In the genomic region with DNA sequence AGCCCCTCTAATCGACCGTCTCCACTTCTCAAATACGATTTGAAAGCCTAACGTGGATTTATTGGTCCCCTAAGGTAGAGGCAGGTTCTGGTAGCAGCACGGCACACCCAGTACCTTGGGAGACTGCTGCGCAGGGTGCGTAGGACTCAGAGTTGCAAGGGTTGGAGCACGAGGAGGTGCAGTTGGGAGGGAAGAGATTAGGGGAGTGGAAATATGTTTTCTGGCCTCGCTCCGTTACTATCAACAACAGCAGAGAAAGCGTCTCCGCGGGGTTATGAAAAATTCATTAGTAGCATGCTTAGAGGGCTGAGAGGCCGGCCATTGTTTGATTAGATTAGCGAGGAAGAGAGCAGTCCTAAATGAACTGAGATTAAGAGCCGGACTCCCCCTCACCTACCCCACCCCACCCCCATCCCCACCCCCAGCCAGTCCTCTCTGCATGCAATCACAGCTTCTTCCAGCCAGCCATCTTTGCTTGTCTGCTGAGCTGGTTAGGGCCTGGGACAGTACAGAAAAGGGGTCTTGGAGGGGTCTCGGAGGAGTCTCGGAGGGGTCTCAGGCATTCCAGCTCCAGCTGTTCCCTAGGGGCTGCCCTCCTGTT, we compare ENCODE assay signal across 11 mouse cellular contexts. TPM values are rescaled to one million over a fixed set of nuclear protein-coding genes. Genes with fewer than 3 reads are reported as not detected.
DNase-seq lines count a peak whose midpoint lies in the region; ATAC-seq lines count a peak whose summit lies in the region.
"Had no signal": no experiment of that assay in that cellular context is flagged by ENCODE, and none has a peak within 500 bp of the region (broad histone marks: within the 10 kb centered on the region; RNA-seq: fewer than 3 reads in every experiment).

No protein-coding gene starts in this region.

- H3K9me3 ChIP-seq in forebrain, embryonic 11.5 days (ENCODE audit: control insufficient read depth, low read length) = no peaks in the 10 kb centered on the region
- no peaks in the 10 kb centered on the region for H3K9me3 ChIP-seq in hindbrain, embryonic 16.5 days (ENCODE audit: control insufficient read depth, low read length)
- no peaks in the 10 kb centered on the region for H3K9me3 ChIP-seq in neural tube, embryonic 12.5 days
- H3K9me3 ChIP-seq in liver, embryonic 11.5 days (ENCODE audit: control insufficient read depth, low read length) = no peaks in the 10 kb centered on the region

- H3K9ac ChIP-seq in forebrain, embryonic 11.5 days (ENCODE audit: low read length) = 0 out of 2 replicates have a peak overlapping the region, but pooled peaks have one; percentile 2
- peak overlapping the region; percentile 41; the same call in 1 of the 2 replicates for H3K9ac ChIP-seq in hindbrain, embryonic 16.5 days (ENCODE audit: low read depth, low read length)
- 0 out of 2 replicates have a peak overlapping the region, but pooled peaks have one; percentile 21 for H3K9ac ChIP-seq in neural tube, embryonic 12.5 days
- H3K9ac ChIP-seq in liver, embryonic 11.5 days (ENCODE audit: low read depth, low read length) = no peak overlapping the region

- no peak overlapping the region for H3K4me3 ChIP-seq in forebrain, embryonic 11.5 days (ENCODE audit: low read depth, low read length)
- H3K4me3 ChIP-seq in hindbrain, embryonic 16.5 days (ENCODE audit: low read length) = no peak overlapping the region
- no peak overlapping the region for H3K4me3 ChIP-seq in neural tube, embryonic 12.5 days
- no peak overlapping the region for H3K4me3 ChIP-seq in liver, embryonic 11.5 days (ENCODE audit: low read depth, low read length)
- H3K4me3 ChIP-seq: heart, adult 2 months had no signal

- H3K36me3 ChIP-seq in forebrain, embryonic 11.5 days (ENCODE audit: control insufficient read depth, insufficient read depth, low read length) = no peaks in the 10 kb centered on the region
- no peaks in the 10 kb centered on the region for H3K36me3 ChIP-seq in hindbrain, embryonic 16.5 days (ENCODE audit: control insufficient read depth, insufficient read depth, low read length)
- no peaks in the 10 kb centered on the region for H3K36me3 ChIP-seq in neural tube, embryonic 12.5 days
- no peaks in the 10 kb centered on the region for H3K36me3 ChIP-seq in liver, embryonic 11.5 days (ENCODE audit: control insufficient read depth, insufficient read depth, low read length)

- 33% methylated on average over 18 of the region's 18 CpGs for WGBS in forebrain, embryonic 11.5 days
- 18% methylated on average over 18 of the region's 18 CpGs for WGBS in hindbrain, embryonic 16.5 days
- 29% methylated on average over 18 of the region's 18 CpGs for WGBS in neural tube, embryonic 12.5 days
- WGBS in liver, embryonic 11.5 days = 60% methylated on average over 18 of the region's 18 CpGs

- H3K4me1 ChIP-seq in forebrain, embryonic 11.5 days (replicated peaks; ENCODE audit: control insufficient read depth, insufficient read depth, low read length) = peaks cover 10% of the 10 kb centered on the region
- H3K4me1 ChIP-seq in hindbrain, embryonic 16.5 days (ENCODE audit: control insufficient read depth, insufficient read depth, low read depth, low read length) = peaks cover 10% of the 10 kb centered on the region
- peaks cover 16% of the 10 kb centered on the region for H3K4me1 ChIP-seq in neural tube, embryonic 12.5 days
- no peaks in the 10 kb centered on the region for H3K4me1 ChIP-seq in liver, embryonic 11.5 days (replicated peaks; ENCODE audit: control insufficient read depth, insufficient read depth, low read length)

- peak; percentile 24 for DNase-seq in adrenal gland, postnatal 14 days
- DNase-seq in adrenal gland, postnatal 10 days = no peak
- no peak for DNase-seq in forebrain, embryonic 11.5 days (ENCODE audit: low spot score)
- no peak for DNase-seq in lung, postnatal 25 days (ENCODE audit: low spot score)
- DNase-seq in liver, embryonic 11.5 days (ENCODE audit: low spot score) = no peak
- DNase-seq: heart, adult 2 months; lung, postnatal 14 days had no signal

- H3K27me3 ChIP-seq in forebrain, embryonic 11.5 days (ENCODE audit: control insufficient read depth, insufficient read depth, low read length) = no peaks in the 10 kb centered on the region
- H3K27me3 ChIP-seq in hindbrain, embryonic 16.5 days (replicated peaks; ENCODE audit: control insufficient read depth, insufficient read depth, low read length) = no peaks in the 10 kb centered on the region
- H3K27me3 ChIP-seq in neural tube, embryonic 12.5 days (replicated peaks) = no peaks in the 10 kb centered on the region
- no peaks in the 10 kb centered on the region; the same call in 1 of the 2 replicates for H3K27me3 ChIP-seq in liver, embryonic 11.5 days (replicated peaks; ENCODE audit: control insufficient read depth, insufficient read depth, low read length)

- no peak overlapping the region for H3K27ac ChIP-seq in forebrain, embryonic 11.5 days (ENCODE audit: low read depth, low read length)
- H3K27ac ChIP-seq in hindbrain, embryonic 16.5 days (ENCODE audit: low read depth, low read length) = peak overlapping the region; percentile 45
- H3K27ac ChIP-seq in neural tube, embryonic 12.5 days = peak overlapping the region; percentile 38; the same call in 1 of the 2 replicates
- H3K27ac ChIP-seq in liver, embryonic 11.5 days (ENCODE audit: low read depth, low read length) = no peak overlapping the region
- H3K27ac ChIP-seq: heart, adult 2 months had no signal

- peak overlapping the region; percentile 18; the same call in 1 of the 2 replicates for H3K4me2 ChIP-seq in forebrain, embryonic 11.5 days (ENCODE audit: low read depth, low read length, severe bottlenecking)
- H3K4me2 ChIP-seq in hindbrain, embryonic 16.5 days (ENCODE audit: low read length) = peak overlapping the region; percentile 38
- H3K4me2 ChIP-seq in neural tube, embryonic 12.5 days (replicated peaks) = peak overlapping the region; percentile 43
- no peak overlapping the region for H3K4me2 ChIP-seq in liver, embryonic 11.5 days

- ATAC-seq in forebrain, embryonic 11.5 days (replicated peaks; ENCODE audit: low FRiP score) = no peak
- peak; percentile 48 for ATAC-seq in hindbrain, embryonic 16.5 days
- peak; percentile 56; the same call in 1 of the 2 replicates for ATAC-seq in neural tube, embryonic 12.5 days (ENCODE audit: low FRiP score, low read depth)
- no peak for ATAC-seq in erythroblast, adult 5-6 weeks (replicated peaks; ENCODE audit: low FRiP score, poor library complexity, severe bottlenecking)
- ATAC-seq in liver, embryonic 11.5 days (replicated peaks; ENCODE audit: low FRiP score) = no peak
- ATAC-seq: intestine, postnatal 0 days had no signal

RNA-seq across cellular contexts. Expression of a gene that starts 27.5 kb away (rescaled TPM):
- total RNA-seq in adrenal gland, postnatal 14 days (2021) = 4.7 and 5.2 TPM in 2 replicates
- total RNA-seq in adrenal gland, postnatal 10 days (2021) = 1 to 10 TPM; 3.6 to 5.1 TPM
- polyA plus RNA-seq in forebrain, embryonic 11.5 days (2014; fragmentation: Nextera tagmentation; extraction: Ambion mirVana) = 1.2 and 1.9 TPM in 2 replicates
- polyA plus RNA-seq in hindbrain, embryonic 16.5 days (2015; fragmentation: Nextera tagmentation; extraction: Ambion mirVana) = 6.0 and 6.3 TPM in 2 replicates
- 3.4 TPM in 2 replicates for polyA plus RNA-seq in neural tube, embryonic 12.5 days (2016; fragmentation: Nextera tagmentation; extraction: Ambion mirVana)
- total RNA-seq in erythroblast, adult 5-6 weeks (2015; ENCODE audit: low replicate concordance) = 0.21 TPM in 1 of 2 replicates, not detected in the other
- total RNA-seq in erythroblast, adult 5-6 weeks (2017; ENCODE audit: low replicate concordance) = under 0.01 TPM in 1 of 2 replicates, not detected in the other
- polyA plus RNA-seq in liver, embryonic 11.5 days (2014; fragmentation: Nextera tagmentation; extraction: Ambion mirVana) = 0.01 and 0.17 TPM in 2 replicates

RNA-seq across cellular contexts. Expression of a gene that starts 52.5 kb away (rescaled TPM):
- total RNA-seq in adrenal gland, postnatal 14 days (2021) = 15.4 and 16.8 TPM in 2 replicates
- total RNA-seq in adrenal gland, postnatal 10 days (2021) = 10 to 100 TPM; 16.3 to 27.8 TPM
- 117 and 123 TPM in 2 replicates for polyA plus RNA-seq in forebrain, embryonic 11.5 days (2014; fragmentation: Nextera tagmentation; extraction: Ambion mirVana)
- polyA plus RNA-seq in hindbrain, embryonic 16.5 days (2015; fragmentation: Nextera tagmentation; extraction: Ambion mirVana) = 31.9 and 32.7 TPM in 2 replicates
- polyA plus RNA-seq in neural tube, embryonic 12.5 days (2016; fragmentation: Nextera tagmentation; extraction: Ambion mirVana) = 52.1 and 53.4 TPM in 2 replicates
- total RNA-seq in erythroblast, adult 5-6 weeks (2015; ENCODE audit: low replicate concordance) = 10.7 and 21.7 TPM in 2 replicates
- 12.1 and 15.8 TPM in 2 replicates for total RNA-seq in erythroblast, adult 5-6 weeks (2017; ENCODE audit: low replicate concordance)
- polyA plus RNA-seq in liver, embryonic 11.5 days (2014; fragmentation: Nextera tagmentation; extraction: Ambion mirVana) = 121 and 131 TPM in 2 replicates

Comparison
In these comparisons a context has a peak if more than half of its experiments do, and no peak if none do; other contexts are left out.
1. ATAC-seq: peak in hindbrain, embryonic 16.5 days (single experiment) and neural tube, embryonic 12.5 days (single experiment); none in forebrain, embryonic 11.5 days (single experiment), erythroblast, adult 5-6 weeks (single experiment) and liver, embryonic 11.5 days (single experiment).
2. H3K27ac ChIP-seq: peak in hindbrain, embryonic 16.5 days (single experiment) and neural tube, embryonic 12.5 days (single experiment); none in forebrain, embryonic 11.5 days (single experiment) and liver, embryonic 11.5 days (single experiment).